Mouse (Mus musculus): ENCODE results near the gene Cda. TPM values are rescaled to one million over a fixed set of nuclear protein-coding genes. Genes with fewer than 3 reads are reported as not detected.
"Not testable (repeated sequence)": the region's sequence is repeated elsewhere in the genome, so short reads cannot be mapped to it uniquely, and the experiment has no call there.

Gene Cda
- polyA plus RNA-seq, 1 experiment from 2014 or later: 6.5 TPM

- Histone ChIP-seq H3K27me3 (no peaks in the 10 kb centered on the region), H3K36me3 (no peaks in the 10 kb centered on the region), H3K4me3 (no peak overlapping the region), H3K9me3 (no peaks in the 10 kb centered on the region), H3K27ac (replicated peaks) (peak overlapping the region; percentile 31; the same call in 1 of the 2 replicates), H3K9ac (no peak overlapping the region), H3K4me2 (no peak overlapping the region), H3K4me1 (replicated peaks) (peaks cover 8% of the 10 kb centered on the region; the same call in 1 of the 2 replicates)
- WGBS: 34% methylated on average over 15 of the region's 15 CpGs
- ATAC-seq (ENCODE audit: low FRiP score, low read depth): no peak
These were observed 37.5 kb downstream of the Cda start for GRCm38 (mm10) chr4:138330264-138330671.

- 67% methylated on average over 7 of the region's 7 CpGs for WGBS
- Histone ChIP-seq H3K27ac (replicated peaks) (no peak overlapping the region), H3K9ac (0 out of 2 replicates have a peak overlapping the region, but pooled peaks have one; percentile 7), H3K9me3 (no peaks in the 10 kb centered on the region), H3K27me3 (no peaks in the 10 kb centered on the region), H3K4me2 (peak overlapping the region; percentile 46), H3K4me1 (replicated peaks) (peaks cover 26% of the 10 kb centered on the region), H3K4me3 (peak overlapping the region; percentile 25), H3K36me3 (no peaks in the 10 kb centered on the region)
- ATAC-seq (ENCODE audit: low FRiP score, low read depth): no peak
These were observed 39.8 kb downstream of the Cda start for GRCm38 (mm10) chr4:138327891-138328470.

GRCm38 (mm10) chr4:138327155-138327554 lies 40.6 kb downstream of the Cda start:
- H3K36me3 ChIP-seq; H3K4me2 ChIP-seq; ATAC-seq (ENCODE audit: low FRiP score, low read depth); H3K27ac ChIP-seq (replicated peaks); H3K27me3 ChIP-seq; H3K4me3 ChIP-seq; H3K9me3 ChIP-seq; H3K9ac ChIP-seq: not testable (repeated sequence)
- peaks cover 32% of the 10 kb centered on the region for H3K4me1 ChIP-seq (replicated peaks)
- 69% methylated on average over 9 of the region's 12 CpGs for WGBS

- Histone ChIP-seq H3K9me3 (no peaks in the 10 kb centered on the region), H3K36me3 (no peaks in the 10 kb centered on the region), H3K4me3 (peak within 1 kb of the TSS; percentile 85), H3K27ac (replicated peaks) (peak within 1 kb of the TSS; percentile 88), H3K9ac (peak within 1 kb of the TSS; percentile 58), H3K4me1 (replicated peaks) (peaks cover 33% of the 10 kb centered on the region), H3K27me3 (no peaks in the 10 kb centered on the region), H3K4me2 (peak within 1 kb of the TSS; percentile 60)
- ATAC-seq (ENCODE audit: low FRiP score, low read depth): peak; percentile 68; the same call in 1 of the 2 replicates
- 3% methylated on average over 40 of the region's 41 CpGs for WGBS
These were observed 41.6 kb downstream of the Cda start, which contains the start of gene Pink1 for GRCm38 (mm10) chr4:138326077-138326695. Gene Pink1, minus strand, starts transcription at chr4:138326307.

- Histone ChIP-seq H3K36me3 (no peaks in the 10 kb centered on the region), H3K4me3 (peak overlapping the region; percentile 85), H3K9ac (peak overlapping the region; percentile 58), H3K27ac (replicated peaks) (peak overlapping the region; percentile 88), H3K4me2 (peak overlapping the region; percentile 60), H3K4me1 (replicated peaks) (peaks cover 33% of the 10 kb centered on the region), H3K27me3 (no peaks in the 10 kb centered on the region), H3K9me3 (no peaks in the 10 kb centered on the region)
- WGBS: 1% methylated on average over 25 of the region's 45 CpGs
- ATAC-seq (ENCODE audit: low FRiP score, low read depth): peak; percentile 87
These were observed 42.2 kb downstream of the Cda start for GRCm38 (mm10) chr4:138325466-138326076.

GRCm38 (mm10) chr4:138324451-138324850 lies 43.3 kb downstream of the Cda start:
- Histone ChIP-seq H3K4me3 (no peak overlapping the region), H3K9ac (no peak overlapping the region), H3K27me3 (no peaks in the 10 kb centered on the region), H3K9me3 (no peaks in the 10 kb centered on the region), H3K36me3 (0 out of 2 replicates have a peak, but pooled peaks cover 5% of the 10 kb centered on the region), H3K4me2 (no peak overlapping the region), H3K4me1 (replicated peaks) (peaks cover 33% of the 10 kb centered on the region), H3K27ac (replicated peaks) (no peak overlapping the region)
- 95% methylated on average over 3 of the region's 3 CpGs for WGBS
- ATAC-seq (ENCODE audit: low FRiP score, low read depth): no peak

GRCm38 (mm10) chr4:138323753-138324152 lies 44.0 kb downstream of the Cda start:
- H3K9me3 ChIP-seq: no peaks in the 10 kb centered on the region
- H3K4me2 ChIP-seq: no peak overlapping the region
- H3K9ac ChIP-seq: no peak overlapping the region
- H3K27ac ChIP-seq (replicated peaks): no peak overlapping the region; the same call in 1 of the 2 replicates
- 0 out of 2 replicates have a peak, but pooled peaks cover 5% of the 10 kb centered on the region for H3K36me3 ChIP-seq
- H3K4me3 ChIP-seq: no peak overlapping the region
- no peak for ATAC-seq (ENCODE audit: low FRiP score, low read depth)
- H3K27me3 ChIP-seq: no peaks in the 10 kb centered on the region
- WGBS: 69% methylated on average over 4 of the region's 4 CpGs
- H3K4me1 ChIP-seq (replicated peaks): peaks cover 33% of the 10 kb centered on the region

GRCm38 (mm10) chr4:138322692-138323091 lies 45.1 kb downstream of the Cda start:
- Histone ChIP-seq H3K27ac (replicated peaks) (peak overlapping the region; percentile 48), H3K9me3 (no peaks in the 10 kb centered on the region), H3K27me3 (no peaks in the 10 kb centered on the region), H3K4me3 (no peak overlapping the region), H3K4me2 (no peak overlapping the region), H3K36me3 (0 out of 2 replicates have a peak, but pooled peaks cover 5% of the 10 kb centered on the region), H3K4me1 (replicated peaks) (peaks cover 33% of the 10 kb centered on the region), H3K9ac (no peak overlapping the region)
- no peak for ATAC-seq (ENCODE audit: low FRiP score, low read depth)
- 18% methylated on average over 4 of the region's 4 CpGs for WGBS

GRCm38 (mm10) chr4:138321488-138321887 lies 46.3 kb downstream of the Cda start:
- Histone ChIP-seq H3K9me3 (no peaks in the 10 kb centered on the region), H3K27me3 (no peaks in the 10 kb centered on the region), H3K4me1 (replicated peaks) (peaks cover 31% of the 10 kb centered on the region), H3K36me3 (peaks cover 12% of the 10 kb centered on the region), H3K4me2 (no peak overlapping the region), H3K4me3 (no peak overlapping the region), H3K9ac (no peak overlapping the region), H3K27ac (replicated peaks) (no peak overlapping the region)
- 76% methylated on average over 7 of the region's 7 CpGs for WGBS
- no peak for ATAC-seq (ENCODE audit: low FRiP score, low read depth)

GRCm38 (mm10) chr4:138320711-138321110 lies 47.1 kb downstream of the Cda start:
- 87% methylated on average over 11 of the region's 11 CpGs for WGBS
- H3K27ac ChIP-seq (replicated peaks): no peak overlapping the region
- peaks cover 14% of the 10 kb centered on the region for H3K36me3 ChIP-seq
- H3K4me3 ChIP-seq: no peak overlapping the region
- H3K4me1 ChIP-seq (replicated peaks): peaks cover 28% of the 10 kb centered on the region
- no peak overlapping the region for H3K4me2 ChIP-seq
- no peaks in the 10 kb centered on the region for H3K27me3 ChIP-seq
- H3K9me3 ChIP-seq: no peaks in the 10 kb centered on the region
- H3K9ac ChIP-seq: no peak overlapping the region
- ATAC-seq (ENCODE audit: low FRiP score, low read depth): no peak

GRCm38 (mm10) chr4:138319508-138319907 lies 48.3 kb downstream of the Cda start:
- peaks cover 22% of the 10 kb centered on the region for H3K4me1 ChIP-seq (replicated peaks)
- H3K9me3 ChIP-seq: no peaks in the 10 kb centered on the region
- WGBS: 34% methylated on average over 10 of the region's 10 CpGs
- H3K9ac ChIP-seq: no peak overlapping the region
- no peak overlapping the region for H3K4me2 ChIP-seq
- peak; percentile 5; the same call in 1 of the 2 replicates for ATAC-seq (ENCODE audit: low FRiP score, low read depth)
- no peaks in the 10 kb centered on the region for H3K27me3 ChIP-seq
- peaks cover 25% of the 10 kb centered on the region for H3K36me3 ChIP-seq
- no peak overlapping the region for H3K4me3 ChIP-seq
- H3K27ac ChIP-seq (replicated peaks): no peak overlapping the region
